Mouse (Mus musculus): ENCODE data around the gene Paqr4. TPM values are rescaled to one million over a fixed set of nuclear protein-coding genes. Genes with fewer than 3 reads are reported as not detected.

The Paqr4 gene
- total RNA-seq, 2 experiments from 2014 or later = 55.1 to 58.7 TPM

- no peak for DNase-seq (ENCODE audit: extremely low spot score in 1 of 2, low spot score in 1 of 2)
Observed at GRCm38 (mm10) chr17:23749400-23750191, 8.9 kb upstream of the Paqr4 start.

- peak in 1 of 2 experiments; percentile 73 for DNase-seq (ENCODE audit: extremely low spot score in 1 of 2, low spot score in 1 of 2)
Observed at GRCm38 (mm10) chr17:23748631-23749391, 8.1 kb upstream of the Paqr4 start.

GRCm38 (mm10) chr17:23748026-23748425, 7.4 kb upstream of the Paqr4 start:
- DNase-seq (ENCODE audit: extremely low spot score in 1 of 2, low spot score in 1 of 2) = no peak

GRCm38 (mm10) chr17:23747471-23747870, 6.8 kb upstream of the Paqr4 start:
- no peak for DNase-seq (ENCODE audit: extremely low spot score in 1 of 2, low spot score in 1 of 2)

- DNase-seq (ENCODE audit: extremely low spot score in 1 of 2, low spot score in 1 of 2) = no peak
Observed at GRCm38 (mm10) chr17:23746767-23747166, 6.1 kb upstream of the Paqr4 start.

- DNase-seq (ENCODE audit: extremely low spot score in 1 of 2, low spot score in 1 of 2) = no peak
Observed at GRCm38 (mm10) chr17:23746311-23746710, 5.6 kb upstream of the Paqr4 start.

GRCm38 (mm10) chr17:23745301-23746251, 4.9 kb upstream of the Paqr4 start, which contains the start of gene Kremen2:
Kremen2 (minus strand) TSS chr17:23745833.
- no peak for DNase-seq (ENCODE audit: extremely low spot score in 1 of 2, low spot score in 1 of 2)

GRCm38 (mm10) chr17:23744651-23745050, 4.0 kb upstream of the Paqr4 start:
- DNase-seq (ENCODE audit: extremely low spot score in 1 of 2, low spot score in 1 of 2) = no peak

GRCm38 (mm10) chr17:23744076-23744475, 3.4 kb upstream of the Paqr4 start:
- DNase-seq (ENCODE audit: extremely low spot score in 1 of 2, low spot score in 1 of 2) = no peak

- no peak for DNase-seq (ENCODE audit: extremely low spot score in 1 of 2, low spot score in 1 of 2)
Observed at GRCm38 (mm10) chr17:23742941-23743340, 2.3 kb upstream of the Paqr4 start.

- DNase-seq (ENCODE audit: extremely low spot score in 1 of 2, low spot score in 1 of 2) = no peak
Observed at GRCm38 (mm10) chr17:23742210-23742793, 1.6 kb upstream of the Paqr4 start.

GRCm38 (mm10) chr17:23741359-23742209, 917 bp upstream of the Paqr4 start:
- no peak for DNase-seq (ENCODE audit: extremely low spot score in 1 of 2, low spot score in 1 of 2)

GRCm38 (mm10) chr17:23740136-23740584, 507 bp downstream of the Paqr4 start:
- peak; percentile 75 to 85 for DNase-seq (ENCODE audit: extremely low spot score in 1 of 2, low spot score in 1 of 2)

GRCm38 (mm10) chr17:23739202-23740135, 1.2 kb downstream of the Paqr4 start:
- DNase-seq (ENCODE audit: extremely low spot score in 1 of 2, low spot score in 1 of 2) = peak in 1 of 2 experiments; percentile 45

- DNase-seq (ENCODE audit: extremely low spot score in 1 of 2, low spot score in 1 of 2) = no peak
Observed at GRCm38 (mm10) chr17:23738836-23739201, 1.8 kb downstream of the Paqr4 start.

- no peak for DNase-seq (ENCODE audit: extremely low spot score in 1 of 2, low spot score in 1 of 2)
Observed at GRCm38 (mm10) chr17:23737493-23738445, 2.9 kb downstream of the Paqr4 start.

GRCm38 (mm10) chr17:23734341-23734740, 6.3 kb downstream of the Paqr4 start:
- DNase-seq (ENCODE audit: extremely low spot score in 1 of 2, low spot score in 1 of 2) = no peak

Data from layer of hippocampus, postnatal 25 days (tissue).